Mouse (Mus musculus) hindlimb bud, embryonic 11.5 days (tissue): Measurements from ENCODE around the gene Gm9602.
"Not testable (repeated sequence)": the region's sequence is repeated elsewhere in the genome, so short reads cannot be mapped to it uniquely, and the experiment has no call there.

Source experiments
- DNase-seq: peaks from one replicate; pipeline ENCODE4 v3.0.0-alpha.2; 2012; ENCODE audit warnings: low read depth, low spot score; ENCODE audit errors: extremely low spot score

Gm9602 gene

DNA sequence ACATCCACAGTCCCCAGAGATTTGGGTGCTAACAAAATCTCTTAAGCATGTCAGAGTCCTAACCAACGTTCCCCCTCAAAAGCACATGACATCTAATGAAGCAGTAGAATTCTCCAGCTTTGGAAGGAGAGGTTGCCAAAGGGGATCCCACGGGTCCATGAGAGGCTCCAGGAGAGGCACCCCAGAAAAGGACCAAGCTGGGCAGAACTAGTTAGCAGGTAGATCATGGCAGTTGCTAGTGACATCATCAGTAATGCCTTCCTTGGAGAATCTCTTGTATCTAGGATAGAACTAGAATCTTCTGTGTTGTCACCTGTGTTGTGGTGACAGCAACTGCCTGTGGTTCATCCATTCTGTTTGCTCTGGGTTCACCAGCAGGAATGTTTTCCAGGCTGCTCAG lies at the start of gene Gm9602:
Gene Gm9602 (plus strand): TSS at position 301 of the 400 bp plus-strand sequence.
- DNase-seq: not testable (repeated sequence)

- not testable (repeated sequence) for DNase-seq
Measured at GRCm38 (mm10) chr14:4806421-4806820, 30.3 kb downstream of the Gm9602 start.

DNA sequence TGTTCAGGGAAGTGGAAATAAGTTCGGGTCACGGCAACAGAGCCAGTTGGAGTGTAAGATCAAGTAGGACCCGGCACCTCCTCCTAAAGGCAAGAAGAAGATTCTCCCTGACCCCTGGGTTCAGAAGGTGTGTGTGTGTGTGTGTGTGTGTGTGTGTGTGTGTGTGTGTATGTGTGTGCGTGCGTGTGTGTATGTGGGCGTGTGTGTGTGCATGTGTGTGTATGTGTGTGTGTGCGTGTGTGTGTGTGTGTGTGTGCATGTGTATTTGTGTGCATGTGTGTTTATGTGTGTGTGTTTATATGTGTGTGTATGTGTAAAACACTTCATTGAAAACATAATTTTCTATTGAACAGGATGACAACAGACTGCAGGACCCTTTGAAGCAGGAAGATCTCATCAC lies 45.8 kb downstream of the Gm9602 start:
- DNase-seq: not testable (repeated sequence)
